Mouse (Mus musculus) layer of hippocampus, postnatal 10 days (tissue): ENCODE results near the gene Dscam. TPM values are rescaled to one million over a fixed set of nuclear protein-coding genes. Genes with fewer than 3 reads are reported as not detected.

Source experiments
- DNase-seq, 2 experiments: peaks; one replicate each; pipeline ENCODE4 v3.0.0; 2021; ENCODE audit warnings: low spot score in 2 of 2
- total RNA-seq, 2 experiments: library from RNA; stranded (reverse); gene quantifications; 2 replicates each; pipeline ENCODE4 v1.2.3; 2021

Dscam gene
- total RNA-seq, 2 experiments from 2014 or later, result 43.0 to 45.4 TPM

DNA sequence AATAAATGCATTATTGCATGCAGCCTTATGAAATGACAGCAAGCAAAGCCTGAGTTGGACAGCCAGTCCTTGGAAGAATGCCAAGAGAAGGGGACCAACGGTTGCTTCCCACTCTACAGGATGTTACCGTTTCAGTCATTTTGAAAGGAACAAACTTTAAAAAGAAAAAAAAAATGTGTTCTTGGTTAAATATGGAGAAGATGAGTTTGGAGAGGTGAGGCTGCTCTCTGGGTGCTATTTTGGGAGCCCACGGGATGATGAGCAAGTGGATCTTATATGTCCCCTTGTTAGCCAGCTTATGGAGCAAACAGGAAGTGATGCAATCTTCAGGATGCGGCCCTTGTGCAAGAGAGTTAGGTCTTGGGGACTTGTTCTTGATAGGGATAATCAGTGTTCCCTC, 60.5 kb downstream of the Dscam start:
- no peak for DNase-seq

- DNase-seq, result no peak
These were observed 65.3 kb downstream of the Dscam start for GRCm38 (mm10) chr16:97105266-97105665.

- DNase-seq, result no peak
These were observed 67.5 kb downstream of the Dscam start for GRCm38 (mm10) chr16:97103046-97103445.

DNA sequence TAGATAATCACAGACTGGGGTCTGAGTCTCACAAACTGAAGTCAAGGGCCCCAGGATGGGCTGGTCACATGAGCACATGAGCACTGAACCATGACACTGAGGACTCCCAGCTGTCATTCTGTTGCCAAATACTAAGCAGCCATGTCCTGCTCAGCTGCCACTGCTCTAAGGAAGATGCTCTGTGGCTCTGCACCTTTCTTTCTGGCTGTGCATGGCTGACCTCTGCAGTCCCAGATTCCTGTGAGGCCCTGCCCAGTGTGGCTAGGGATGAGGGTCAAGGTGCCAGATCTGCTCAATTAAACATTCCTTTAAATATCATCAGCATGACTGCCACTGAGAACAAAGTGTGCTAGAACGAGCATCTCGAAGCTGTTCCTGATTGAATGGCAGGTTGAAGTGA, 70.5 kb downstream of the Dscam start:
- DNase-seq, result no peak

DNA sequence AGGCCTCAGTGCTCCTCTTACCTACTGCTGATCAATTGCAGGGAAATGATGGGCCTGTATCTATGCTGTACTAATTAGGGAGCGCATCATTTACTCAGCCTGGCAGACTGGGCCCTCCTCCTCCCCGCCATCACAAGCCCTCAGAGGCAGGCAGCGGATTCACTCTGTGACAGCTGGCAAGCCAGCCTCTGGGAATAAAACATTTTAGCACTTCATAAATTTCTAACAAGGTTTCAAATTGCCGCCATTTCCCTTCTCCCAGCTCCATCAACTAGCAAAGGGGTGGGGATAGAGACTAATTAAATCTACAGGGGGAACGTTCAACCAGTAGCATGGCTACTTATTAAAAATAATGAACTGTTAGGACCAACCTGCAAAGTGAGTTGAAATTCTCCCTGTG, 72.0 kb downstream of the Dscam start:
- DNase-seq, result peak; percentile 28 to 37

- peak in 1 of 2 experiments; percentile 27 for DNase-seq
These were observed 73.8 kb downstream of the Dscam start for GRCm38 (mm10) chr16:97096709-97097108.

DNA sequence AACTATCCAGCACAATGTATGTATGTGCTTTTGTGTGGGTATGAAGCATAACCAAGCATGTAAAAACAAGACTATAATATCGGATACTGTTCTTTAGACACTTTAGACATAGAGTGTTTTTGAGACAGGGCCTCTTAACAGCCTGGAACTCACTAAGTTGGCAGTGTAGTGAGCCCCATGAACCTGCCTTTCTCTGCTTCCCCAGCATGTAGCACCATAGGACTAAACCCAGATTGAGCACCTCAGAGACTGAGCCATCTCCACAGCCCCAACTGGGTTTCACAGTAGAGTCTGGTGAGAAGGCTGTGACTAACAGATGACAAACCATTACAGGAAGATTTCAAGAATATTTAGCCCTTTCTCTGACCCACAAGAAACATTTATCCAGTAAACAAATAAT, 75.1 kb downstream of the Dscam start:
- no peak for DNase-seq

DNA sequence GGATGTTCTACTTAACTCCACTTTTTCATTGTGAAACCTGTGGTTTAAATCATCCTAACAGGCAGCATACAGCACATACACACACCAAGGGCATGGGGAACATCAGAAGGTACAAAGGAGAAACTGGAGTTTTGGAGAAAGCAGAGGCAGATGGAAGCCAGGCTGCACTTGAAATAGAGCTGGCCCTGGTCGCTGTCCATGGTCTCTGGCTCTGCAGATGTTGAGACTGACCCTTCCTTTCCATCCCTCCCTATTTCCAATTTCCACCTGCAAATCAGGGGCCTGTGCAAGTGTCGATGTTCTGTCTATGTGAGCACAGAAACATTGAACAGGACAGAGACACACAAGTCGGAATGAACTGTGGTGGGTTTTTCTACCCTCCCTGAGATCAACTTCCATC, 81.2 kb downstream of the Dscam start:
- DNase-seq, result no peak

- DNase-seq, result no peak
These were observed 86.9 kb downstream of the Dscam start for GRCm38 (mm10) chr16:97083694-97084093.

GRCm38 (mm10) chr16:97075920-97076572, 94.5 kb downstream of the Dscam start:
- DNase-seq, result no peak

DNA sequence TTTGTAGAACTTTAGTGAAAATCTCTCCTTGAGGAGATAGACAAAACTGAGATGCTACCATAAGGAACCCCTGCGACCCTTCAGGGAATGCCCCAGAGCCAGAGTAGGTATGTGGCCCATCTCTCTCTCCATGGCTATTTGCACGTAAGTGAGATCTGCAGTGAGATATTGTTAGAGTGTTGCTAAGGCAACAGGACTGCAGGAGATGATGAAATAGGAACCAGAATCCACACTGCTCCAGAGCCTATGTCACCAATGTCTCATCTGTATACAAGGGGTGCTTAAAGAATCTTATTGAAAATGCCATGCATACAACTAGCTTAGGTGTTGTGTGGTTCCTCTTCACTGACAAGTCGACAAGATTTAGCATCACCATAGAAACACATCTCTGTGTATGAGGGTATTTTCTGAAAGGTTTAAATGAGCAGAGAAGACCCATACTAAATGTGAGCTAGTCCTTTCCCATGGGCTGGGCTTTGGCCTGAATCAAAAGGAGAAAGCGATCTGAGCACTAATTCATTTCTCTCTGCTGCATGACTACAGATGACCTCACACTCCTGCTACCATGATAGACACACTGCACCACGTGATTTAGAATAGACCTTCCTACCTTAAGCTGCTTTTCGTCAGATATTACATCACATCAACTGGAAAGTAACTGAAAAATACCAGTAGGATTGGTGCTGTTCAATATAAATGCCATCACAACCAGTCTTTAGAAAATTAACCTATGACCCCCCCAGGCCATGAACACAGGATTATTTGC, 95.2 kb downstream of the Dscam start:
- DNase-seq, result no peak

GRCm38 (mm10) chr16:97073847-97074246, 96.7 kb downstream of the Dscam start:
- no peak for DNase-seq

DNA sequence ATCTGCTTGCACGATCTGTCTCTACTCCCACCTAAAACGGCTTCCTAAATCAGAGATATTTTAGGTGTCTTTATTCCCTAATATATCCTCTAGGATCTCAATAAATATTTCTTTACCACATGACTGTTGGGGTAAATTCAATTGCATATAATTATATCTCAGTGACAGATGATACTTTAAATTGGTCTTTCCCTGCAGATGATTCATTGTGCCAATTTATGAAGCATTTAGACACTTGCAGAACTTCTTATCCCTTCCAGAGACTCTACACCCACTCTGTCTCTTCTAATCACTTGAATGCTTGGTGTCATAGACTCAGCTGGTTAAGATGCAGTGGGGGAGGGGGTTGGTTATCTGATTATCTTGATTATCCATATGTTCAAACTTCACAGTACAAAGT, 97.9 kb downstream of the Dscam start:
- DNase-seq, result no peak

- peak in 1 of 2 experiments; percentile 18 for DNase-seq
These were observed 103.7 kb downstream of the Dscam start for GRCm38 (mm10) chr16:97066856-97067255.

GRCm38 (mm10) chr16:97062207-97062606, 108.3 kb downstream of the Dscam start:
- DNase-seq, result no peak

- DNase-seq, result no peak
These were observed 109.2 kb downstream of the Dscam start for GRCm38 (mm10) chr16:97061390-97061789.

- no peak for DNase-seq
These were observed 109.8 kb downstream of the Dscam start for GRCm38 (mm10) chr16:97060736-97061135.

DNA sequence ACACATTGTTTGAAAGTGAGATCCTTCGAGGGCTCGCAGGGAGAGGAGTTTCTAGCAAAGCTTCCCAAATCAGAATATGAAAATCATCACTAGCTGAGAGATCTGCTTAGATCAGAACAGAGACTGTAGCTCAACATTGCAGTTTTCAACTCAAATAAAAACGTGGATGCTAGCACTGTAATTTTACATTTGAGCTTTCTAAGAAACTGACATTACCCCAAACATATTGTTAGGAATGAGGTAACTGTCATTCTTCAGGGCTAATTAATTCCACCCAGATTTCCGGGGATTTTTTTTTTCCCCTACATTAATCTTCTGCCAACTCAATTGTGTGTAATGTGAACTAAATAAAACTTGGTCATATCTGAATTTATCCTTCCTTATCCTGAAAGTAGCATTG, 110.3 kb downstream of the Dscam start:
- no peak for DNase-seq

DNA sequence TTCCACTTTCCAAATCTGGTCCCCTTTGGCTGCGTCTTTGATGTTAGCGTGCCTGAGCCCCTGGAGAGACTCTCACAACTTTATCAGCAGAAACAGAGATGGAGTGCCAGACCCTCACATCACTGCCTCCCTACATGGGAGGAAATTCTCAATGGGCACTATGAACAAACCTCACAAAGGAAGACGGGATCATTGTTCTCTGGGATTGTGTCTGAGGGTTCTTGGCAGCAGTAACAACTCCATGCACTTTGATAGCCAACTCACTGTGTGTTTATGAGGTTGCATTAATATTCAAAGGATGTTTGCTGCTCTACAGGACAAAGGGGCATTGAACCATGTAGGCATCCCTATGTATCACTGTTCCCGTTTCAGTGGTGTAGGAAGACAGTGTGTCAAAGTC, 135.3 kb downstream of the Dscam start:
- no peak for DNase-seq

- no peak for DNase-seq
These were observed 137.0 kb downstream of the Dscam start for GRCm38 (mm10) chr16:97033540-97034058.

DNA sequence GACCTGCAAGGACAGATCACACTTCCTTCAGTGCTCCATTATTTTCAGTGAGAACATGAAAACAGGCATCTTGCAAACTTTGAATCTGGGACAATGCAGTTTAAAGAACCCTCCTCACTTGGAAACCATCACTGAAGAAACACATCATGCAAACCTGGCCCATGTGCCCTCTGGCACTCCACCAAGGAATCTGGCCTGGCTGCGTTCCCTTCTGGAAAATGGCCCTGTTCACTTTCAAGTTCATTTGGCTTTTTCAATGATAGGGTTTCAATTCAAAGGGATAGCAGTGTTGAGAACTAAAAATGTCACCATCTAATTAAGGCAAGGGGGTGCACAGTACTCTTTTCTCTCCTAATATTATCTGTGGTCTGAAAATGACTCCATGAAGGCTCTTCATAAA, 142.9 kb downstream of the Dscam start:
- DNase-seq, result peak; percentile 33 to 59

GRCm38 (mm10) chr16:97026803-97027202, 143.7 kb downstream of the Dscam start:
- DNase-seq, result no peak

DNA sequence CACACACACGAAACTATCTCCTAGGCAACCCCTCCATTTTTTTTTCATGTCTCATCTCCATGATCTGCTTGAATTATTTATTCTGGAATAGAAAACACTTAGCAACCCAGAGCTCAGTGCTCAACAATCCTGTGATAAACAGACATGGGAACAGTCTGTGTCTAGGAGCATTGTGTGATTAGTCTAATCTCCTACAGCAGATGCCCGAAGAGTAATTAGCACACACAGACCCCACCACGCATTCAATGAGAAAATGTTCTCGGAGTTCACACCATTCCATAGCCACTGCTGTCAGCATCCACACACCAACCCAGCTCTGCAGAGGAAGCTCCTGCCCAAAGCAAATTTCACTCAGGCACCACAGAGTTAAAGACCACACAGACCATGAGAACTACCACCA, 146.1 kb downstream of the Dscam start:
- DNase-seq, result peak in 1 of 2 experiments; percentile 27
